Mouse (Mus musculus): ENCODE measurements around the gene Vps8.
A peak's percentile ranks its signal among the peaks of the same experiment; 100 is the strongest.

Vps8 gene

DNA sequence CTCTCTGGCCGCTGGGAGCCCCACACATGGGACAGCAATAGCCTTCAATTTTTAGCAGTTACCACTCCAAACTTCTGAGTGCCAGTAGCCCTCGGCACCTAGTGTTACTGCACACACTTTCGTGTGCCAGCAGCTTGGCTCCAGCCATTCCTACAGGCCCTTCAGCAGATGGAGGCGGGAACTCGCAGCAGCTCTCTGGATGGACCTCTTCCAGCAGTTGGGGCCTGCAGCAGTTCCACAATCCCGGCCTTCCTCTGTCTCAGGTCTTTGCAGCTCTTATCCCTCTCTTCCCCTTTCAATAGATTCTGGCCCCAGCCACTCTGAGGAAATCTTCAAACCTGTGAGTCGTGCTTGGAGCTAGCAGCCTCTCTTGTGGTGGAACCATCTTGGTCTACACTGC is 253.9 kb downstream of the Vps8 start:
- no peak for DNase-seq

DNA sequence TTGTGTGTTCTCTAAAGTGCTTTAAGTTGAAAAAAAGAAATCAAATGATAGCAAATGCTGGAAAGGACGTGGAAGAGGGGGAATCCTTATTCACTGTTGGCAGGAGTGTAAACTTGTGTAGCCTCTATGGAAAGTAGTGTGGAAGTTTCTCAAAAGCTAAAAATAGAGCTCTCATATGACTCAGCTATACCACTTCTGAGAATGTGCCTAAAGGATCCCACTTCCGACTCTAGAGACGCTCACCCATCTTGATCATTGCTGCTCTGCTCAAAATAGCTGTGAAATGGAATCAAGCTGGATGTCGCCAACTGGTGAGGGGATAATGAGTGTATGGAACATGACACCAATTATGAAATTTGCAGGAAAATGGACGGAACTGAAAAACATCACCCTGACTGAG is 264.5 kb downstream of the Vps8 start:
- DNase-seq: no peak

DNA sequence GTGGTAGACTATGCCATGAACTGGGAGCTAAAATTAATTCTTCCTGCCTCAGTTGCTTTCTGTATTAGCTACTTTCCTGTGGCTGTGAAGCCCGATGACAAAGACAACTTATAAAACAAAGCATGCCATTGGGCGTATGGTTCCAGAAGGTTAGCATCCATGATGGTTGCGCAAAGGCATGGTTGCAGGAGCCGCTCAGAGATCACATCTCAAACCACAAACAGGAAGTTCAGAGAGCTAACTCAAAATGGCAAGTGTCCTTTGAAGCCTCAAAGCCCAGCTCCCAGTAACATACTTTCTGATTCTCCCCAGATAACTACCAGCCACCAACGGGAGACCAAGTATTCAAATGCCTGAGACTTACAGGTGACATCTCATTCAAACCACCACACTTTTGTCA is 266.2 kb downstream of the Vps8 start:
- peak; percentile 56 for DNase-seq

DNA sequence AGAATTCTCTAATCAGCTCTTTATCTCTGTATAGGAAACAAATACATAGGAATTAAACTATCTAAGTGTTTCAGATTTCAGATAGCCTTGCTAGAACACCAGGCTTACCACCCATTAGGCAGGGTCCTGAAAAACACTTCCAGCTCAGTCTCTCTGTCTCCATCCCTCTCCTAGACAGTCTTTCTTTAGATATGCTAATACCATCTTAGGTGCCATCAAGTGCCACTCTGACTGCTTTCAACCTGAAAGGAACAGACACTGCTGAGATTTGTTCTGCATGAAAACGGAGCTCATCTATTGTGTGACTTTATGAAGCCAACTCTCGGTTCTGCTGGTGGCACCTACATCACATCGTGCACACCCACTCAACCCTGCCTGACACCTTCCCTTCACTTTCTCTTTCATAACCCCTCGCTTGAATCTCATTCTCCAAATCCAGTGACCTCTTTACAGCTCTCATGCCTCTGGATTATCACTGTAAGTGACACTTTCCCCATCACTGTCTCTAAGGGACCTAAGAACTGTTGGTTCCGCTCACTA is 267.4 kb downstream of the Vps8 start:
- DNase-seq: no peak

DNA sequence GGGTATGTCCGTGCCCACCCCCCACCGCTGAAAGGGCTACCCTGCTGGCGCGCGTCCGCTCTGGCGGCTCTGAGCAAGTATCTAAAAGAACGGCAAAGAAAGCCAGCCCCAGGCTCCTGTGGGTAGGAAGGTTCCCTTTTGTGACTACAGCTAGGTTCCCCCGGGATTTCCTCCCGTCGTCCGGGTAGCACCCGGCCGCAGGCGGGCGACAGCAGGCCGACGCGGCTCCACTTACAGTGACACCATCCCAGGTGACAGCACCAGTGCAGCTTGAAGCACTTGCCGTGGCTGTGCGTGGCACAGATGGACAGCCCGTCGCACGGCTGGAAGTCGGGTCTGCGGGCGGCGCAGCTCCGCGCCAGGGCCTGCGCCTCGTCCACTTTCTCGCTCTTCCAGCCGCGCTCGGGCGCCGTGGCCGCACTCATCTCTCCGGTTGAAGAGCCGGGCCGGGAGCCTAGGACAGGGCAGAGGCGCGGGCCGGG is 271.1 kb downstream of the Vps8 start:
- peak; percentile 69 for DNase-seq
